Mouse (Mus musculus): ENCODE measurements around the gene Fbxw17.
"Not testable (repeated sequence)": the region's sequence is repeated elsewhere in the genome, so short reads cannot be mapped to it uniquely, and the experiment has no call there.

Gene Fbxw17

DNA sequence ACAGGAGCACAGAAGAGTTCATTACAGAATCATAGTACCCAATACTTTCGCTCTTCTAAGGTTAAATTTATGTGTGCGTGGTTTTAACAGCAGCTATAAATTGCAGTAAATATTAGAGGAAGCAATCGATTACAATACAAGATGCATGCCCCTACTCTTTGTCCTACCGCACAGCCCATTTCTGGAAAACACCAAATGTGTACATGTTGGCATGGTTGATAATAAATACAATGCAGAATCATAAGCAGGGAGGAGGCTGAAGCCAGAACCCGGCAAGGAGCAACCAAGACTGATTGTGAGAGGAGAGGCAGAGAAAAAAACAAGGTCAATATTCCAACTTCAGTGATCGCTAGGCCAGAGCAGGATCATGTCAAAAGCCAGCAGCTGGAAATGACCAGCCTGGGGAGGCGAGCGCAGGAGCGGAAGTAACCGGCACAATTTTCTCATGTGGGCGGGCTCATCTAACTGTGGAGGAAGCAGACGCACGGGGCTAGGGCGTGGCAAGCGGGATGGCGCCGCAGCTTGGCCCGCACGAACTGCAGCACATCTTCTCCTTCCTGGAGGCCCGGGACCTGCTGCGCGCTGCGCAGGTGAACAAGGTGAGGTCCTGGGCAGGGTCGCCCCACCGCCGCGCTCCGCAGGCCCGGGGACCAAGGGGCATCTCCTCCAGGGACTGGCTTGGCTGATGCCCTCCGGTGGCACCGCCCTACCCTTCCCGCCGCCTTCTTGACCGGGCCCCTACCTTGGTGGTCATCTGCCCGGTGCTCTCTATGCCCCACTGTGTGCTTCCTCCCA, at the start of gene Fbxw17:
Gene Fbxw17 (plus strand): TSS at position 476 of the 795 bp plus-strand sequence.
- peak; percentile 75 to 85 for DNase-seq

DNA sequence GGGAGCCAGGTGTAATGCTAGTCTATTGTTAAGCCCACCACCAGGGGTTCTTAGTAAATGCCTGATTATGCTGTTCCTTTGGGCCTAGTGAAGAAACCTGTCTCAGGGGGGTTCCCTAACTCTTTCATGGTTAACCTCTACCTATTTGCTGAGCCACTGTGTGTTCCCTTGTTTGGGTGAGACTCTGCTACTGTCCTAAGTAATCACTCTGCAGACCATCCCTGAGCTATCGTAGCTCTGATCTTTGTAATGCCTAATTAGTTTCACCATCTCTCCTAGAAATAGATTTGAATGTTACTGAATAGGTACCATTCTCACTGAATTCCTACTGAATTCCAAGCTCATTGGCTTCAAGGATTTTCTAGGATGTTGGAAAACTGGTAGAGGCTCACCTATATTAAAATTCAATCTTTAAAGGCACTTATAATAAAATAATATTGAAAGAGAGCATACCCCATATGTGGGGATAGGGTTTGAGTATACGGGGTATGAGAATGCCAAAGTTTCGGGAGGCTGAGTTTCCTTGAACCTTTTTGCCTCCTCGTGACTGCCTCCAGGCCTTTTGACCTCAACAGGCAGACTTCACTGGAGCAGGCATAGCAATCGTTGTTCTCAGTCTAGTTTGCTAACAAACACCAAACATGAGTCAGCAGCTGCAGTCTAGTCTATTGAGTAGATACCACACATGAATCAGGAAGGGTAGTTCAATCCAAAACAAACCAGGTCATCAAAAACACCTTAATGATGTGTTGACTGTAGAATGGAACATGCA, 44.5 kb upstream of the Fbxw17 start:
- DNase-seq: not testable (repeated sequence)

DNA sequence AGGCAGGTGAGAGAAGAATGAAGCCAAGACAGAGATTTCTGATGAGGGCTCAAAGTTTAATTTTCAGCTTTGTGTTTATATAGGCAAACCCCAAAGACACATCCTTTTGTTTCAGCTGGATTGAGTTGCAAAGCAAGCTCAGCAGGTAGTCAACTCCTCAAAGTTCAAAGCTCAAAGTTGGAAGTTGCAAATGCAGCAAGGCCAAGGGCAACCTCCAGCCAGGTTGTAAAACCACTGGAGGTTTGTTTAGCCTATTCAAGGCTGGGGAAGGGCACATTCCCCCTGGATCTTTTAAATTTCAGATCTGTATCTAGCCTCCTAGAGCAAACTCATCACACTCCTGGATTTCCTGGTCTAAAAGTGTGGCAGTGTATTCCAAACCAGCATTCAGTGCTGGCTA, 28.5 kb upstream of the Fbxw17 start:
- peak in 1 of 2 experiments; percentile 8 for DNase-seq

DNA sequence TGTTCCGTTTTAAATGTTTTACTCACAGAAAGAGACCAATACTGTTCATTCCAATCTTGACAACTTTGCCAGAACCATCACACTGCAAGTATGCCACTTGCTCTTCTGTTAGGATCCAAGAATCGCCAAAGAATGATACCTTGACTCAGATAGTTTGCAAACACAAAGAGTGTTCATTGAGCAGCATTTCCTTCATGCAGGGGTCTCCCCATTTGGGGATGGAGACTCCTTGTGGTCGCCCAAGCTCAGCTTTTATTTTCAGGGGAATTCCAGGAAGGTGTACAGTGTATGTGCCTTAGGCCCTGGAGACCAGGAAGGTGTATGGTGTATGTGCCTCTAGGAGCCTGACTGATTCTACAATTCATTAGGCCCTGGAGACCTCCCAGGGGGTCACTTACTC, 757 bp downstream of the Fbxw17 start:
- DNase-seq: no peak

DNA sequence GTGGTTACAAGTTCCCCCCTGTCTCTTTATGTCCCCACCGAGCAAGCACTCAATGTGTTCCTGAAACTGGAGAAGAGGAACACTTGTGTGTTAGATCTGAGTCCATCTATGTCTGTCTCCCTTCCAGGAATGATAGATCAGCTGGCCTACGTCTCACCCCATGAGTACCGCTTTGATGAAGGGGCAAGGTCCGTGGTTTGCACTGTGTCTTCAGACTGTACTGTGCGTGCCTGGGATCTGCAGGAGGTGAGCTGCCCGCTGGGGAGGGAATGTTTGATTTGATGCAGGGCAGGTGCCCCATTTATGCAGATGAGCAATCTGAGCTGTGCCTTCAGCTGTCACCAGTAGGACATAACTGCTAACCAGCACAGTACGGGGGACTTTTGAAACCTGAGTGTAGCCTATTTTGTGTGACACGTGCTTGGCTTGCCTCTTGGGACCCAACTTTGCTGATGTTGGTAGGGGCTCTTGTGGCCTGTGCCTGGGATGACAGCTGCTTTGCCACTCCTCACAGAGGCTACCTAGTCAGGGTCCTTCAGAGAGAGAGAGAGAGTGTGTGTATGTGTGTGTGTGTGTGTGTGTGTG, 6.1 kb downstream of the Fbxw17 start:
- peak; percentile 12 to 25 for DNase-seq

DNA sequence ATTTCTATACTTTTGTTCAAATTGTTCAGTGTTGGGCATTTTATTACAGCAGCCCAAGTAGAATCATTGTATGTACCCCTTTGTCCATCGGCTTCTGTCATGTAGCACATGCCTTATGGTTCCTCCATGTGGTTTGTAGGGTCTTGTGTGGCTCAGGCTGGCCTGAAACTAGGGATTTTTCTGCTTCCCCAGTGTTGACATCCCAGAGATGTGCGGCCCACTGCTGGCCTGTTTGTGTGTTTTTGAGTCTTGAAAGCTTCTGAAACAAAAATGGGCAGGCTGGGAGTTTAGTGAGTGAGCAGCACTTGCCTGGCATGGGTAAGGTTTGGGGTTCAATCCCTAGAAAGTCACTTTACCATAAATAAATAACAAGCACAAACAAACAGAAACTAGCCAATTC, 6.9 kb downstream of the Fbxw17 start:
- no peak for DNase-seq

DNA sequence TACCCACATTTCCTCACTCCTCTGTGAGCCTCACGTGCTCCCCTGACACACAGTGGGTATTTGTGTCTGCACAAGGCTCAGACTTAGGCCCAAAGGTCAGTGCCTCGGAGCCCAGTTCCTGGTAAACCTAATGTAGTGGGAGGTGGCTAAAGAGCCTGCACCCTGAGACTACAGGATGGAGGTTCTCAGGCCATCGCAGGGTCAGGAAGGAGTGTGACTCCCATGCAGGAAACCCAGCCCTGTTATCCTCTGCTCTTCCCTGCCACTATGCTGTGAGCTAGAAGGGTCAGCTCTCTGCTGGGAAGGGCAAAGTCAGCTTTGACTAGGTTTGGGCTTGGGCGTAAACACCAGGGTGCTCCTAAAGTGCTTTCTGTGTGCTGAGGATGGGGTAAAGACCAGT, 9.0 kb downstream of the Fbxw17 start:
- DNase-seq: no peak

DNA sequence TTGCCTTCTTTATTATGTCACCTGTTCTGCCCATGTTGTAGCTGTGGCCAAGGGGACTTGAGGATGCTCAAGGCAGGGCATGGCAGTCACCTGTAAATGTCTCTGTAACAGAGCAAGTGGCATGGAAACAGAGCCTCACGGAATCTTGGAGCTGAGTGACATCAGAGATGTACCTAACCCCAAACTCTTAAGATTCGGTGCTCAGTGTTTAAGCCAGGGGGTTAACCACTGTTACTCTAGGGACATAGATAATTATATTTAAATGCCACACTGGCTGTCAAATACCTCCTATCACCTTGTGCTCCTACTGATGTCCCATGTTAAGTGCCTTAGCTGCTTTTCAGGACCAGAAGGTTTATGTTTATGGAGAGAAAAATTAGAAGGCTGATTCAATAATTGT, 26.1 kb downstream of the Fbxw17 start, which contains the start of gene Gm47429:
Gene Gm47429 (minus strand): TSS at position 101 of the 400 bp plus-strand sequence.
- DNase-seq: no peak

DNA sequence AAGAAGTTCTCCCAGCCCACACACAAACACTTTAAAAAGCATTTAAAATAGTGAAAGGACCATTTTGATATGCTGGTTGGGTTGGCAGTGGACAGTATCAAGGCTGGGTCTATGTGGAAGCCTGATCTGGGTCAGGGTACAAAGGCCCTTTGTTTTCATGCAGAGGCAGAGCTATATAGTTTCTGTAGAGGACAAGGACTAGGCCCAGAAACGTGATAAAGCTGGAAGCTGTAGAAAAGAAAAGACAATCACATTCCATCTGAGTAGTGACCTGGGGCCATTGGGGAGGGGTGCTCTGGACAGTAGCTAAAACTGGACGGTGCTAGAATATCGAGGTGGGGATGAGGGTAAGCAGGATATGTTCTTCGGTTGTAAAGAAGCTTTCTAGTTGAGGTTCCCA, 27.6 kb downstream of the Fbxw17 start:
- DNase-seq: no peak

DNA sequence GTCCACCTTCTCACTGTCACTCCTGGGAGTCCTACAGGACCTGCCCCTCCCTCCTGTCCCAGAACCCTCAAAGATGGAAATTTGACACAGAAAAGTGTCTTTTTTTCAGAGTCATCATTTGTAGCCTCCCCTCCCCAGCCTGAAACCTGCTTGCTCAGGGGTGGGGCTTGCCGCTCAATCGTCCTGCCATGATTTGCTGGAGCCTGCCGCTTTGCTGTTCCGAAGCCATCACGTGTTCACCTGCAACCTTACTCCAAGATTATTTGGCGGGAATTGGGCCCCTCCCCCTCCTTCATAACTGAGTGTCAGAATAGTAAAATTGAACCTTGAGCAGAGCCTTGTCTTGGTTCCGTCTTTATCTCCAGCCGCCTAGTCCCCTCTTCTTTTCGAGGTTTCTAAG, 34.6 kb downstream of the Fbxw17 start:
- peak in 1 of 2 experiments; percentile 11 for DNase-seq

DNA sequence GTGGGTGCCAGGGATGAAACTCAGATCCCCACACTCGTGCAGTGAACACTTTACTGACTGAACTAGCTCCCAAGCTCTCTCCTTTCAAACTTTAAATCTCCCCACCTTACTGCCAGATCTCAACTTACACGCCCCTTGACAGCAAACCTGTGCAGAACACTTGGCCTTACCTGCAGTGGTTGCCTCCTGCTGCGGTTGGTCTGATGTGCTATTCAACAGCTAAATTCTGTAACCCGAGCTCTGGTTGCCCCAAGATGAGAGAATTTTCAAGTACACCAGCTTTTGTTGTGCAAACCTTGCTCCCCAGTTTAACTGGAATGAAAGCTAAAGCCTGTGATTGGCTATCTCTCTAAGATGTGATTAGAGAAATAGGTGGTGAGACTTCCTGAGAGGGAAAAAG, 35.8 kb downstream of the Fbxw17 start:
- DNase-seq: no peak

DNA sequence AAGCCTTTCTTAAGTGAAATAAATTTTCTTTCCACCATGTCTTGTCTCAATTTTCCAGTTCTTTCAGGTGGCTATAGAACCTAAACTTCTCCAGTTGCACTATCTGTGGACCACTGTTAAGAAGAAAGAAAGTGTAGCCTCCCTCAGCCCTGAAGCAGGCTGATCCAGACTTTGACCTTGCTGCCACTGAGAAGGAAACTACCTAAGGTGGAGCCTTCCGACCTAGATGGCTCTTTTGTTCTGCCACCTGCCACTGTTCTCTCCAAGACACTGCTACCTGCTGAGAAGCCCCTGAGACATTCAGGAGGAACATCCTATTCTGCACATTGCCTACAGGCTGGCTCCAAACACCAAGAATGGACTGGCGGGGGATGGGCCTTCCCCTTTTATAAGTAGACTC, 42.8 kb downstream of the Fbxw17 start:
- DNase-seq: not testable (repeated sequence)

DNA sequence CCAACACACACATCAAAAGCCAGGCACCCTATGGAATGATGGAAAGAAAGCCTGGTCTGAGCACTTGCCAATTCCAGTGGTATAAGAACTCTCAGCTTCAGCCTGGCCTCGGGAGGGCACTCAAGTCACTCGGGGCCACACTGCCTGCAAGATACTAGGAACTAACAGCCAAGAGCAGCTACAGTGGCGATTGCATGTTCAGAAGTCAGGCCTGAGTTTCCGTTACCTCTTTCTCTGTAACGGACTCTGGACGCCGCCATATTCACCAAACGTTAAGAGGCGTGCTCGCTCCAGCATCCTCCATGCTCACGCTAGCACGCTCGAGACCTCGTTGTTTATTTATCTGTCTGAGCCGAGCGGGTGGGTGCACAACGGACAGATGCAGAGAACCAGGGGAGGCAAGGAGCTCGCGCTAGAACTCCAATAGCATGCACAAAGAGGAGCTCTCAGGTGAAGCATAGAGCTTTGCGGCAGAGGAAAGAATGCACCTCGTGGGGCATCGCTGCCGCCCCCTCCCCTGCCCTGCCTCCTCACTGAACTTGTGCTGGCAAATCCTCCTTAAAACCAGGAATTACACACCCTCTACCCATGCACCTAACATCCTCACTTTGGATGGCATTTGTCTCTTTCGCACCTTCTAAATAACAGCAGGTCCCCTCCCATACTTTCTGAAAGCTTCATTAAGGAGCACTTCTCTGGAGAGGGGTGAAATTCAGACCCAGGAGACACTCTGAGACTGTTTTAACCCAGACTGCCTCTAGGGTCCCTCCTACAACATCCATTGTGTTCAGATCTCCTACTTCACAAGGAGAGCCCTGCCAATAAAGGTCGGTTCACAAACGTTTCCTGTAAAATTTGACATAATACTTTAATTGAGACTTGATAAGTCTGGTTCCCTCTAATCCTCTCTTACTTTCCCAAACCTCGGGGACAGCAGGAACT, 47.2 kb downstream of the Fbxw17 start:
- DNase-seq: peak; percentile 19 to 49

DNA sequence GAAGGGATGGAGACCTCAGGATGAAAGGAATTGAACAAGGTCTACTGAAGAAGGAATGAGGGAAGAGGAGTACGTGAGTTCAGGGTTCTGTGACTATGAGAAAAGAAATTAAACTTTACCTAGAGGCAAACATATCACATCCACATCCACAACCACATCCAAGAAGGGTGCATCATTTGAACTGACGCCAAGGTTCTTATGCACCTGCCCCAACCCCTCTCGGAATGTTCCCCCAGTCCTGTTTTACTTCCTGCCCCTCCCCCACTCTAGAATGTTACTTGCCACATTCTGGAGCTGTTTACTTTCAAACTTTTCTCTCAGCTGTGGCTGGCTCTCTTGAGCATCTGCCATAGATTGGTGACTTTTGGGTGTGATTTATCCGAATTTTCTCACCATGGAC, 49.3 kb downstream of the Fbxw17 start, which contains the start of gene Nutm2:
Gene Nutm2 (plus strand): TSS at position 301 of the 400 bp plus-strand sequence.
- no peak for DNase-seq
